Mouse (Mus musculus) kidney, adult 2 months (tissue): ENCODE measurements around the gene Col5a1. TPM values are rescaled to one million over a fixed set of nuclear protein-coding genes. Genes with fewer than 3 reads are reported as not detected.

Experiments
- DNase-seq: peaks from one replicate; pipeline ENCODE4 v3.0.0; 2021
- H3K27ac ChIP-seq: fragments of 200-500 bp; 2 replicates; pipeline ENCODE4 v1.5.1; 2012; ENCODE audit warnings: low read depth, low read length, control low read depth, inconsistent platforms; ENCODE audit not compliant: insufficient read depth
- H3K27me3 ChIP-seq: fragments of 200-500 bp; replicated peaks from 2 replicates; pipeline ENCODE4 v1.6.1; 2012; ENCODE audit warnings: mild to moderate bottlenecking, moderate library complexity, low read length, inconsistent platforms; ENCODE audit not compliant: control insufficient read depth, insufficient read depth
- H3K36me3 ChIP-seq: fragments of 200-500 bp; 2 replicates; pipeline ENCODE4 v1.6.1; 2012; ENCODE audit warnings: mild to moderate bottlenecking, moderate library complexity, low read length, inconsistent platforms; ENCODE audit not compliant: control insufficient read depth, insufficient read depth
- H3K4me1 ChIP-seq: fragments of 200-500 bp; 2 replicates; pipeline ENCODE4 v1.6.1; 2011; ENCODE audit warnings: low read length; ENCODE audit not compliant: control insufficient read depth, insufficient read depth
- H3K4me3 ChIP-seq: fragments of 200-500 bp; 2 replicates; pipeline ENCODE4 v1.5.1; 2011; ENCODE audit warnings: mild to moderate bottlenecking, low read depth, low read length, control low read depth; ENCODE audit not compliant: insufficient read depth
- CTCF ChIP-seq: fragments of 200-500 bp; conservative IDR thresholded peaks from 2 replicates; pipeline ENCODE4 v1.5.1; 2011; ENCODE audit warnings: low read depth, mild to moderate bottlenecking, control low read depth, low read length, moderate library complexity, mixed read lengths; ENCODE audit not compliant: insufficient read depth, insufficient read length
- POLR2A ChIP-seq: fragments of 200-500 bp; IDR thresholded peaks from one replicate; pipeline ENCODE4 v1.6.1; 2011; ENCODE audit warnings: low read depth, low read length, control low read depth
- WGBS: fragments of 180-500 bp; shearing (Covaris S2); methylation state at CpG from one replicate; pipeline ENCODE4 v1.1.7; 2018; 5-methylcytosine and 5-hydroxymethylcytosine counted together
- polyA plus RNA-seq: library from polyadenylated mRNA; depleted of rRNA; stranded (reverse); fragments of >200 nt; gene quantifications from 2 replicates; pipeline ENCODE4 v1.2.3, GENCODE M21; 2012

Gene Col5a1
- polyA plus RNA-seq, 1 experiment, result 7.5 TPM

DNA sequence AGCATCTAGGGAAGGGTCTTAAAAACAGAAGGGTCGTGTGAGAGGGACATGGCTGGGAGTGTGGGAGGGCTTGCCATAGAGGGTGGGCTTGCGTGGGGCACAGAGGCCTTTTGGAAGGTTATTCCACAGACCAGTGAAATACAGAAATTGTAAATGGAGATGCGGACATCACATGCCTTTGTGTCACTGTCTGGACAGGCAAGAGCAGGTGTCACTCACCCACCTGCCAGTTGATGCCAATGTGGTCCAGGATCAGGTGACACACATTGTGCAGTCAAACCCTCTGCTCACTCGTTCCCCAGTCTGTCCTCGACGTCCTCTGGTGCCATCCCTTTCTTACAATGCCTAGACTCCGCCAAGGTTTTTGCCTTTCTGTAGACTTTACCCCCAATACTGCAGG, 160.9 kb downstream of the Col5a1 start:
- H3K27ac ChIP-seq, result no peak overlapping the region
- no peaks in the 10 kb centered on the region for H3K36me3 ChIP-seq
- no peak overlapping the region for H3K4me3 ChIP-seq
- no peak for DNase-seq
- no peaks in the 10 kb centered on the region for H3K4me1 ChIP-seq
- TF ChIP-seq CTCF (no peak), POLR2A (no peak)
- 68% methylated on average over 7 of the region's 7 CpGs for WGBS
- H3K27me3 ChIP-seq, result no peaks in the 10 kb centered on the region

DNA sequence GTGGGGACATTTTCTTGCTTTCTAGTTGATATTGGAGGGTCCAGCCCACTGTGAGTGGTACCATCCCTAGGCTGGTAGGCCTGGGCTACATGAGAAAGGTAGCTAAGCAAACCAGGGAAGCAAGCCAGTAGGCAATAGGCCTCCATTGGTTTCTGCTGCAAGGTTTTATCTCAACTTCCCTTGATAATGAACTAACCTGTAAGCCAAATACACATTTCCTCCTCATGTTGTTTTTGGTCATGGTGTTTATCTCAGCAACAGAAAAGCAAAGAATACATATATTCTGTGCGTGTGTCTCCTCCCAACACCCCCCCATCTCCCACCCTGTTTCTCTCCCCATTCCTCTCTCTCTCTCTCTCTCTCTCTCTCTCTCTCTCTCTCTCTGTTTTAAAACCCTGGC, 173.7 kb downstream of the Col5a1 start:
- Histone ChIP-seq H3K27ac (no peak overlapping the region), H3K36me3 (no peaks in the 10 kb centered on the region), H3K4me3 (no peak overlapping the region), H3K27me3 (no peaks in the 10 kb centered on the region), H3K4me1 (no peaks in the 10 kb centered on the region)
- 92% methylated on average over 1 of the region's 1 CpGs for WGBS
- no peak for TF ChIP-seq POLR2A
- no peak for TF ChIP-seq CTCF
- no peak for DNase-seq

DNA sequence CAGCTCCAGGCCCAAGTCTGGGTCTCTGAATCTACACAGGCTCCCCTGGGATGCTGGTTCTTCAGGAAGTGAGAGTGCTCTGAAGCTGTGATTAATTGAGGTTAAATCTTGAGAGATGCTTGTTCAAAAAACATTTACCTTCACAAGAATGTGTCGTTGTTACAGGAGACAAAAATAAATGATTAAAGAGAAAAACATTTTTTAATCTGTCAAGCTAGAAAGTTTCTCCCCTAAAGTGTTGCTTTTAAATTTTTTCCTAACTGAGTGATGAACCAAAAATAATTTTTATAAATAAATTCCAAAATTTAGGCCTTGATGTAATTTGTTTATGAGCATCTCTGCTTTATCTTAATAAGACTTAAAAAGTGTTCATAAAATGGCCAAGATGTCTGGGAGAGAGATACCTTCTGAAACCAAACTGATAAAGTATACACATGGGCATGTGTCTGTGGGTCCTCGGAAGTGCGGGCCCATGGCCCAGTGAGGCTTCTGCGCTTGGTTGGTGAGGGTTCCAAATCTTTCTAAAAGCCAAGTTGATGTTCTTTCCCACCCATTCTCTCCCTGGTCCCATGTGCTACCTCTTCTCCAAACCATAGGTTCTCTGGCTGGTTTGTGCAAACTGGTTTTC, 177.6 kb downstream of the Col5a1 start:
- Histone ChIP-seq H3K4me3 (no peak overlapping the region), H3K36me3 (no peaks in the 10 kb centered on the region), H3K27ac (no peak overlapping the region), H3K4me1 (no peaks in the 10 kb centered on the region; the same call in 1 of the 2 replicates), H3K27me3 (no peaks in the 10 kb centered on the region)
- WGBS, result 85% methylated on average over 4 of the region's 4 CpGs
- no peak for DNase-seq
- TF ChIP-seq CTCF (no peak), POLR2A (no peak)

DNA sequence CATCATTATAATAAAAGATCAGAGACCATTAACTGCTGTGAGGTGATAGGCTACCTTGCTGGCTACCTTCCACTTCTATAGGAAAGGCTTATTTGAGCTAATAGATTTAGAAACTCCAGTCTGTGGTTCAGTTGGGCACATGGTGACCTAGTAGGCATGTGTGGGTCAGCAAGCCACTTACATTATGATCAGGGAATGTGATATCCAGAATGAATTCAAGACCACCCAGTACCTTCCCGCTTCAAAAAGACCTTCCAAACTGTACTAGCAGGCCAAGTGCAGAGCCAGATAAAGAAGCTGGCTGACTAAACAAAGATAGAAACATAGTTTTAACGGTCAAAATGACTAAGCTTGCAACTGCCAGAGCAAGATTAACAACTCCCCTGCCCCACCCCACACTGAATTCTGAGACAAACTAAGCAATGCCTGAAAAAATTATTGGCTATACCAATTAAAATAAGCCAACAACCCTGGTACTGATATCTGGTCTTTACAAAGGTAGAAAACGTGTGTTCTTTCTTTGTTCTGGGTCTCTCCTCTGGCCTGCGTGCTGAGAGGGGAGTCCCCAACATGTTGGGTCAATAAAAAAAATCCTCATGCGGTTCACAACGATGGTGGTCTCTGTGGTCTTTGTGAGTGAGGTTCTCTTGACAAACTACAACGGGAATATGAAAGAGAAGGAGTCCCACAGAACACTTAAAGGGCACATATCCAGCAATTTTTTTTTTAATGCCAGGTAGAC, 178.3 kb downstream of the Col5a1 start:
- no peak for DNase-seq
- WGBS, result 79% methylated on average over 7 of the region's 7 CpGs
- Histone ChIP-seq H3K4me1 (no peaks in the 10 kb centered on the region; the same call in 1 of the 2 replicates), H3K27me3 (no peaks in the 10 kb centered on the region), H3K36me3 (no peaks in the 10 kb centered on the region), H3K27ac (no peak overlapping the region), H3K4me3 (no peak overlapping the region)
- TF ChIP-seq CTCF, result no peak
- TF ChIP-seq POLR2A, result no peak

DNA sequence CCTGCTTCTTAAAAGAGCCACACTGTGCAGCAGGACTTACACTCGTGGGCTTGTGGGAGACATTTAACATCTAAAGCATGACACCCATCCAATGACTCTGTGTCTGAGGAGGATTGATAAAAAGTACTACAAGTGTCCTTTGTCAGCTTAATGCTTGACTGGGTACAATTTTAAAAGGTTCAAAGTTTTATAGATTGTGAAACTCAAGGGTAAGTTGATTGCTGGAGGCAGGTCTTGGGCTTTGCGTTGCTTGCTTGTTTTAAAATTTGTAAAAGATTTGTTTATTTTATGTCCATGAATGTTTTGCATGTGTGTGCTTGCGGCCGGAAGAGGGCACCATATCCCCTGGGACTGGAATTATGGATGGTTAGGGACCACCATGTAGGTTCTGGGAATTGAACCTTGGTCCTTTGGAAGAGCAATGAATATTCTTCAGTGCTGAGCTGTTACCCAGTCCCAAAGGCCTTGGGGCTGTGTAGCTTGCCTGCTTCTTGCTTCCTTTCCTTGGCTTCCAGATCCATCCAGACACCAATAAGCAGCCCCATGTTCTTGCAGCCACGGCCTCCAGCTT, 178.9 kb downstream of the Col5a1 start:
- Histone ChIP-seq H3K4me1 (no peaks in the 10 kb centered on the region; the same call in 1 of the 2 replicates), H3K4me3 (no peak overlapping the region), H3K27ac (no peak overlapping the region), H3K36me3 (no peaks in the 10 kb centered on the region), H3K27me3 (no peaks in the 10 kb centered on the region)
- WGBS, result 76% methylated on average over 5 of the region's 5 CpGs
- TF ChIP-seq POLR2A, result no peak
- no peak for TF ChIP-seq CTCF
- DNase-seq, result no peak

DNA sequence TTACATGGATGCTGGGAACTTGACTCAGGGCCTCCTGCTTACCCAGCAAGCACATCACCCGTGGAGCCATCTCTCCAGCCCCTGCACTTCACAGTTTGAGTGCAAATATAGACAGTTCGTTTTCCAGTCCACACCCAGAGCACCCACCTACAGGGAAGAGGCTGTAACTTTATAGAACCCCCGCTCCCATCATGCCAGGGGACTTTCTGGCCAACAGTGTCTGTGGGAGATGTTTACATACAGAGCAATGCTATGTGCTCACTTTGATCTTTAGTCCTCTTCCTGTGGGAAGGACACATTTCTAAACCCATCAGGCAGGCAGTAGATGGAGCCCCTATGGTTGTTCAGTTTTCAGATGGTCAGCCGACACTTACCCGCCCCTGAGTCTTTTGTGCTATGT, 180.5 kb downstream of the Col5a1 start:
- H3K27ac ChIP-seq, result no peak overlapping the region
- H3K4me1 ChIP-seq, result no peaks in the 10 kb centered on the region; the same call in 1 of the 2 replicates
- no peak for DNase-seq
- no peaks in the 10 kb centered on the region for H3K27me3 ChIP-seq
- H3K4me3 ChIP-seq, result no peak overlapping the region
- H3K36me3 ChIP-seq, result no peaks in the 10 kb centered on the region
- 75% methylated on average over 5 of the region's 5 CpGs for whole genome bisulfite sequencing
- TF ChIP-seq CTCF, result no peak
- TF ChIP-seq POLR2A, result no peak

DNA sequence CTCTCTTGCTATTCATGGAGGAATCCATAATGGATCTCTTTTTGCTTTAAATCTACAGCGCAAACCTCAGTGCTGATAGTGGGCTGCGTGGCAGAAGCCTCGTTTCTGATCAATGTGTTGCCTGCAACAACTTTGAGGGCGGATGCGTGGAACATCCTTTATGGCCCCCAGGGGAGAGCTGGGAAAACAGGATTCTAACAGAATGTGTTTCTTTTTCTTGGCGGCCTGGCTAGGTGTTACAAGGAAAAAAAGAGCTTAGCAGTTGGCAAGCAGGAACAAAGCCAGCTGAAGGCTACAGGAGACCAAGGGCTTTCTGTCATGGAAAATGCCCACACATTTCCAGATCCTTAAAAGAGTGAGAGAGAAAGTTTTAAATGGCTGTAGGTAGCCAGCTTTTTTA, 180.9 kb downstream of the Col5a1 start:
- no peaks in the 10 kb centered on the region; the same call in 1 of the 2 replicates for H3K4me1 ChIP-seq
- 62% methylated on average over 6 of the region's 6 CpGs for WGBS
- peak; percentile 7 for DNase-seq

More for the DNA sequence above, 180.9 kb downstream of the Col5a1 start:
- no peaks in the 10 kb centered on the region for H3K27me3 ChIP-seq
- H3K4me3 ChIP-seq, result no peak overlapping the region
- no peak overlapping the region for H3K27ac ChIP-seq
- no peak for TF ChIP-seq POLR2A
- no peak for TF ChIP-seq CTCF
- H3K36me3 ChIP-seq, result no peaks in the 10 kb centered on the region
